Mouse (Mus musculus) T-helper 2 cell (primary cell): ENCODE results near the gene Gm11733.

Source experiments
- in situ Hi-C: fragments of 300-600 bp; cut with MboI, MseI; formaldehyde crosslinking; loops from one replicate; pipeline ENCODE4 v1.15.1; 2025; ENCODE audit warnings: high pct_unique_total_duplicates

Gm11733 gene

GRCm38 (mm10) chr11:117478271-117479006 is 5.7 kb upstream of the Gm11733 start:
- in situ Hi-C loops: loop anchor here (5.0 kb wide), 1 partner anchor 49 kb away; no protein-coding TSS in a partner anchor

- in situ Hi-C loops: loop anchor here (5.0 kb wide), 1 partner anchor 48 kb away; no protein-coding TSS in a partner anchor
These were observed 5.0 kb upstream of the Gm11733 start for GRCm38 (mm10) chr11:117479007-117479719.

- in situ Hi-C loops: loop anchor here (5.0 kb wide), 1 partner anchor 48 kb away; no protein-coding TSS in a partner anchor
These were observed 4.4 kb upstream of the Gm11733 start for GRCm38 (mm10) chr11:117479746-117480145.

DNA sequence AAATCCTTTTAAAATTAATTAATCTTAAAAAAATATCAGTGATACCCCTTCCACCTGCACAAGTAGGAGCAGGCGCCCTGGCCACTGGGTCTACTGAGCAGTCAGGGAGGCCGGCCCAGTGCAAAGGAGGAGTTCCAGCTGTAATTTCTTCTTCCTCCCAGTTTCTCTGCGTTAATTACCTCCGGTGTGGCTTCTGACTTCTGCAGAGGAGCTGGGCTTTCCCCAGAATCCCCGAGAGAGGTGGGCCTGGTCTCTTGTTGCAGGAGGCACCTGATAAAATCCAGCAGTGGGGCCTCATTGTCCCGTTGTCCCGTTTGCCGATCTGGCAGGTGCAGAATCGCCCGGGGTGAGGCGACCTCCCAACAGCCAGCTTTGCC is 1.9 kb upstream of the Gm11733 start:
- in situ Hi-C loops: no loop called here

- in situ Hi-C loops: no loop called here
These were observed 1.3 kb upstream of the Gm11733 start for GRCm38 (mm10) chr11:117482677-117483511.

- in situ Hi-C loops: loop anchor here (5.0 kb wide), 1 partner anchor 34 kb away; no protein-coding TSS in a partner anchor
These were observed 7.4 kb downstream of the Gm11733 start for GRCm38 (mm10) chr11:117491408-117492208.

DNA sequence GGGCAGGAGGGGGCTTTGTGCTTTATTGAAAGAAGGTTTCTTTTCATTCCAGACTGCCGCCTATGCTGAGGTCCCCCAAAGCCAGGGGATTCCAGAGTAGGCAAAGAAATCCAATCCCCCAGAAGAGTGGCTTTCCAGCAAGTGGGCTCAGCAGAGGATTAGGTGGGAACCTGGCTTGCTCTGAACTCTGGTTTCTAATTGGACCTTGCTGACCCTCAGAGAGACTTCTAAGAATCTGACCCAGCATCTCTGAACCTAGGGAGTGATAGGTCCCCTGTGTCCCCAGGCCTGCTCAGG is 8.0 kb downstream of the Gm11733 start:
- in situ Hi-C loops: loop anchor here (5.0 kb wide), 1 partner anchor 35 kb away; no protein-coding TSS in a partner anchor

GRCm38 (mm10) chr11:117496812-117497211 is 12.6 kb downstream of the Gm11733 start:
- in situ Hi-C loops: no loop called here

GRCm38 (mm10) chr11:117497256-117498136 is 13.3 kb downstream of the Gm11733 start:
- in situ Hi-C loops: no loop called here

GRCm38 (mm10) chr11:117498137-117498511 is 14.0 kb downstream of the Gm11733 start:
- in situ Hi-C loops: no loop called here

DNA sequence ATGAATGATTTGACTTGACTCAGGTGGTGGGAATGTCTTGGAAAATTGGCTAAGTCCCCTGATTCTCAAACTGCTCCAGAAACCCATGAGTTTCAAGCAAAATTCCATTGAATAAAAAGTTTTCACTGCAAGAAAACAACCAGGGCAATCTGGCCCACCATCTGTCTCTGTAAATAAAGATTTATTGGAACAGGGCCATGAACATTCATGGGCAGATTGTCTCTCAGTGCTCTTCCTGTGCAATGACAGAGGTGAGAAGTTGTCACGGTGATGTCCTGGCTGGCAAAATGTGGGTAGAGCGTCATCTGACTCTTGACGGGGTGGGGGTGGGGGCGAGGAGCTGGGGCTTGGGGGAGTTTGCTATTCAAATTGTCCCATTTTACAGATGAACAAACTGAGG is 24.8 kb downstream of the Gm11733 start:
- in situ Hi-C loops: no loop called here

DNA sequence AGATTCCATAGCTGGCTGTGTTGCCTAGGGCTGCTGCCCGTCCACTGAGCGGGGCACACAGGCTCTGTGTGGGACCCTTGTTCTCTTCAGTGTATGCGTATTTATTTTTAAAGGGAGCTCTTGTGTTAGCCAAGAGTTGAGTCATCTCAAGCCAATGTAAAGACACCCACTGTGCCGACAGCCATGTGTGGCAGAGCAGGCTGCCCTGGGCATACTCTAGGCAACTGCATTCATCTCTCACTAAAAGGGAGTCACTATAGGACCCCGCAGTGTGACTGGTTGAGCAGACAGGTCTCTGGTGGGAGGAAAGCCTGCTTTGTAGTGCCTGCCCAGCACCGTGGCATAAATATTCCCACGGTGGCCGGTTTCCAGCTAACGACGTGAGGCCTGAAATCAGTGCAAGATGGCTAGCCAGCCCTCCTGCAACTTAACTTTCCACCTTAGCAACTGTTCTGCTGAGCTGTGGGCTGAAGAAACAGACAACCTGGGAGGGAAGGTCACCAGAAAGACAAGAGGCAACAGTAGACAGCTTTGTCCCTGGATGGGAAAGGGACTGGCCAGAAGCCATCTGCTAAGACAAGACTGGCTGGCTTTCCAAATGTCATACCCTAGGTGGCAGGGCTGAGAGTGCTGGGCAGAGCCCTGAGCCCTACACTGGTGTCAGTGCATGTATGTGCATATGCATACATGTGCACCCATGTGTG is 31.7 kb downstream of the Gm11733 start:
- in situ Hi-C loops: no loop called here

- in situ Hi-C loops: no loop called here
These were observed 32.2 kb downstream of the Gm11733 start for GRCm38 (mm10) chr11:117516422-117516796.

- in situ Hi-C loops: loop anchor here (5.0 kb wide), 1 partner anchor 40 kb away; no protein-coding TSS in a partner anchor
These were observed 38.0 kb downstream of the Gm11733 start for GRCm38 (mm10) chr11:117521906-117522780.

DNA sequence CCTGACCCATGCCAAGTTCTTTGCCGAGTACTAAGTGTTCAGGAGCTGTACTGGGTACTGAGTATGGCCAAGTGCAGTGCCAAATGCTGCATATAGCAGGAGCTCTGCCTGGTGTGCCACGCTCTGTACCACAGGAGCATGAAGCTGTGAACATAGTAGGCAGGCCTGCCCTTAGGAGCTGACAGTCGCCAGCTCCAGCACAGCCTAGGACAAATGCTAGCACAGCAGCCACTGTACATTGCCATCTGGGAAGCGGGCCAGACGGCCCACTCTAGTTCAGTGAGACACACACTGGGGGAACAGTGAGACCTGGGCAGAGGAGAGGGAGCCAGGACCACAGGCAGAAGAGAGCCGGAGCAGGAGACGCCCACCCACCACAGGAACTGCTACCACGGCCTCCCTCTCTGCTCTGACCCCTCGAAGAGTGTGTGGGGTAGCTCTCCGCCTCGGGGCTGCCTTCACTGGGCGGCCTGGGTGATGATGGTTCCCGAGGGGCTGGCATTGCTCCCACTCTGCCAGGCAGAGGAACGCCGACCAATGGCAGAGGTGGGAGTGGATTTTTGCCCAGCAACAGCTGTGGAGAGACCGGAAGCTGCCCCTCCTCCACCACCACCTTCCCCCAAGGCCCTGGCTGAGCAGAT is 38.8 kb downstream of the Gm11733 start:
- in situ Hi-C loops: loop anchor here (5.0 kb wide), 1 partner anchor 39 kb away; no protein-coding TSS in a partner anchor

GRCm38 (mm10) chr11:117525606-117526349 is 41.6 kb downstream of the Gm11733 start:
- in situ Hi-C loops: loop anchor here (5.0 kb wide), 1 partner anchor 48 kb away; no protein-coding TSS in a partner anchor

DNA sequence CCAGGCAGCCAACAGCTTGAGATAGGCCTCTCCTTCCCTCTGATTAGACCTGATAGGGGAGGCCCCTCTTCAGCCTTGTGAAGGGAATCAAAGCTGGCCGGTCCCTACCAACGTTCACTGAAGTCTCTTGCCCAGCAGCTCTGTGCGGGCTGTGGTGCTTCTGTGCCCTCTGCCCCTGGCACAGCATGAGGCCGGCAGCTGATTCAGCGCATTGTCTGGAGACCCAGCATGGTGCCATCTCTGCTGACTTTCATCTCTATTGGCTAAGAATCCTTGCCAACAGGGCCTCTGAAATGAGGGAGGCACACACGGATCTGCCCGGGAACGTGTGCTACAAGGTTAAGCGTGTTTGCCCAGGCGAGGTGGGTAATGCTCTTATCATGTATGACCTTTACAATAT is 48.2 kb downstream of the Gm11733 start:
- in situ Hi-C loops: no loop called here
